Comparison of ENCODE assay signal across 10 mouse cellular contexts in the genomic region with DNA sequence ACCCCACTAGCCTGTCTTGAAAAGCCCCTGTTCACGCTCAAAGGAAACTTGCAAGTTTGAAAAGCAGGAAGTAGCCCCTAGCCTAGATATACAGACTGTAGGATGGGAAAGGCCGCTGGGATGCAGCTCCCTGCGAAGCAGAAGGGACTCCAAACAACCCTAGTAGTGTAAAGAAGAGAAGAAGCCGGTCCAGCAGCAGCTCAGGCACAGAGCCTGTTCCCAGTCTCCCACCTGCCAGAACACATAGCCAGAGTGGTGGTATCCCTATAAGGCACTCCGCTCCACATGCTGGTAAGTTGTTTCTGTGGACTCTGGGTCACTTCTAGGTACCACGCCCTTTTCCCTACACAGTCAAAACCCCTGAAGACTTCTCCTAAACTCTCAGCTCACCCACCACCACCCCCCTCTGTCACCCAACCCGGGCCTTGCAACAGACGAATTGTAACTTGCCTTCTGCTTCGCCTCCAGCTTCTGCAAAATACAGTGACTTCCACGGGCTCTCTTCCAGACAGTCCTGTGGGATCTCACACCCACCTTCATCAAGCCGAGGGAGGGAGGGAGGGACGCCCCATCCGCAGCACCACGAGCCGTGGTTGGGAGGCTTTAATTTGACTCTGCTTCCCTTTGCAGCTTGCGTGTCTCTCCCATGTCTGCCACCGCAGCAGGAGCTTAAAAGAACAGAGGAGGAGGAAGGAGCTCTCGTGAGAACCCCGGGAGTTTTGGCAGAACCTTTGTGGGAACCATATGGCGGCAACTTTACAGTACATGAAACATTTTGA.
DNase-seq lines count a peak whose midpoint lies in the region; TF ChIP-seq lines count a peak whose summit lies in the region.
"Had no signal": no experiment of that assay in that cellular context is flagged by ENCODE, and none has a peak within 500 bp of the region (broad histone marks: within the 10 kb centered on the region; RNA-seq: fewer than 3 reads in every experiment).

No protein-coding gene starts in this region.

- DNase-seq in gastrocnemius, postnatal 10 days = peak; percentile 6
- DNase-seq in gastrocnemius, adult 18-20 months (ENCODE audit: low spot score) = no peak
- DNase-seq in lung, postnatal 10 days = peak; percentile 2
- no peak for DNase-seq in lung, postnatal 4 days
- peak; percentile 53 to 69 for DNase-seq in left cerebral cortex, adult 2 months (ENCODE audit: extremely low spot score in 1 of 2, low spot score in 2 of 2)
- peak; percentile 88 for DNase-seq in telencephalon, adult 2 months (ENCODE audit: low read depth, low spot score)
- no peak for DNase-seq in spleen, adult 12 weeks (ENCODE audit: low spot score)
- no peak for DNase-seq in thymus, postnatal 4 days

- peak overlapping the region; percentile 63 for H3K27ac ChIP-seq in left cerebral cortex, adult 2 months
- H3K27ac ChIP-seq: liver, embryonic 14.5 days had no signal

- intact Hi-C loops in left cerebral cortex, adult 2 months (cut with DNase I) = loop anchor here (1.0 to 10.0 kb wide), 7 partner anchors 96 to 671 kb away; no protein-coding TSS in a partner anchor

- no peak for TF ChIP-seq CTCF in left cerebral cortex, adult 2 months (IDR thresholded peaks at IDR 0.05)

- H3K4me3 ChIP-seq in left cerebral cortex, adult 2 months = peak overlapping the region; percentile 23
- H3K4me3 ChIP-seq: erythroblast, embryonic 14.5 days had no signal

Comparison
In these comparisons a context has a peak if more than half of its experiments do, and no peak if none do; other contexts are left out.
1. DNase-seq: peak in gastrocnemius, postnatal 10 days (single experiment), lung, postnatal 10 days (single experiment), left cerebral cortex, adult 2 months (2 of 2) and telencephalon, adult 2 months (single experiment); none in gastrocnemius, adult 18-20 months (single experiment), lung, postnatal 4 days (0 of 2), spleen, adult 12 weeks (single experiment) and thymus, postnatal 4 days (single experiment).